Mouse (Mus musculus) midbrain, embryonic 13.5 days (tissue): Measurements from ENCODE around the gene Cmbl. TPM values are rescaled to one million over a fixed set of nuclear protein-coding genes. Genes with fewer than 3 reads are reported as not detected.

Experiments
- ATAC-seq: fragments of 200-750 bp; cut with Nextera tagmentation; 2 replicates; pipeline ENCODE4 v1.8.0; 2017; ENCODE audit warnings: mild to moderate bottlenecking, moderate TSS enrichment, moderate library complexity
- H3K27ac ChIP-seq: fragments of 300-500 bp; sonication (generic); 2 replicates; pipeline ENCODE4 v1.5.1; 2015; ENCODE audit warnings: inconsistent platforms, mild to moderate bottlenecking, moderate library complexity
- H3K27me3 ChIP-seq: fragments of 300-500 bp; sonication (generic); 2 replicates; pipeline ENCODE4 v1.6.1; 2015; ENCODE audit warnings: mild to moderate bottlenecking, inconsistent platforms
- H3K36me3 ChIP-seq: fragments of 300-500 bp; sonication (generic); 2 replicates; pipeline ENCODE4 v1.6.1; 2015; ENCODE audit warnings: mild to moderate bottlenecking, inconsistent platforms
- H3K4me1 ChIP-seq: fragments of 300-500 bp; sonication (generic); replicated peaks from 2 replicates; pipeline ENCODE4 v1.6.1; 2015; ENCODE audit warnings: inconsistent platforms
- H3K4me2 ChIP-seq: fragments of 300-500 bp; sonication (generic); replicated peaks from 2 replicates; pipeline ENCODE4 v1.6.1; 2015; ENCODE audit warnings: moderate library complexity, mild to moderate bottlenecking, inconsistent platforms
- H3K4me3 ChIP-seq: fragments of 300-500 bp; sonication (generic); replicated peaks from 2 replicates; pipeline ENCODE4 v1.5.1; 2015; ENCODE audit warnings: mild to moderate bottlenecking, inconsistent platforms
- H3K9ac ChIP-seq: fragments of 300-500 bp; sonication (generic); replicated peaks from 2 replicates; pipeline ENCODE4 v1.6.1; 2015; ENCODE audit warnings: mild to moderate bottlenecking, inconsistent platforms
- H3K9me3 ChIP-seq: fragments of 300-500 bp; sonication (generic); 2 replicates; pipeline ENCODE4 v1.6.1; 2016; ENCODE audit warnings: mild to moderate bottlenecking, inconsistent platforms
- WGBS: fragments of 180-500 bp; shearing (Covaris S2); methylation state at CpG from one replicate; pipeline ENCODE4 v1.1.7; 2015; 5-methylcytosine and 5-hydroxymethylcytosine counted together
- polyA plus RNA-seq: library from polyadenylated mRNA; unstranded; fragments of >200 nt; fragmentation: Nextera tagmentation; extraction: Ambion mirVana; gene quantifications from 2 replicates; pipeline ENCODE4 v1.2.1, GENCODE M21; 2015

Gene Cmbl
- polyA plus RNA-seq, 1 experiment from 2014 or later, result 4.0 TPM

GRCm38 (mm10) chr15:31587789-31588188 is 22.6 kb downstream of the Cmbl start:
- H3K4me3 ChIP-seq, result no peak overlapping the region
- H3K4me2 ChIP-seq, result no peak overlapping the region
- ATAC-seq, result no peak
- H3K4me1 ChIP-seq, result no peaks in the 10 kb centered on the region
- H3K27me3 ChIP-seq, result no peaks in the 10 kb centered on the region
- no peak overlapping the region for H3K27ac ChIP-seq
- H3K36me3 ChIP-seq, result peaks cover 40% of the 10 kb centered on the region
- WGBS, result 88% methylated on average over 2 of the region's 2 CpGs
- no peak overlapping the region for H3K9ac ChIP-seq
- no peaks in the 10 kb centered on the region for H3K9me3 ChIP-seq

- WGBS, result 75% methylated on average over 8 of the region's 8 CpGs
- Histone ChIP-seq H3K27me3 (no peaks in the 10 kb centered on the region), H3K27ac (no peak overlapping the region), H3K36me3 (peaks cover 53% of the 10 kb centered on the region), H3K9ac (no peak overlapping the region), H3K4me2 (no peak overlapping the region), H3K4me1 (no peaks in the 10 kb centered on the region), H3K4me3 (no peak overlapping the region), H3K9me3 (no peaks in the 10 kb centered on the region)
- no peak for ATAC-seq
These were observed 23.9 kb downstream of the Cmbl start for GRCm38 (mm10) chr15:31588989-31589640.

GRCm38 (mm10) chr15:31590176-31590575 is 25.0 kb downstream of the Cmbl start:
- no peaks in the 10 kb centered on the region for H3K27me3 ChIP-seq
- H3K4me3 ChIP-seq, result no peak overlapping the region
- no peaks in the 10 kb centered on the region for H3K4me1 ChIP-seq
- H3K4me2 ChIP-seq, result no peak overlapping the region
- H3K9ac ChIP-seq, result no peak overlapping the region
- WGBS, result 96% methylated on average over 5 of the region's 5 CpGs
- H3K36me3 ChIP-seq, result peaks cover 64% of the 10 kb centered on the region
- ATAC-seq, result no peak
- H3K9me3 ChIP-seq, result no peaks in the 10 kb centered on the region
- H3K27ac ChIP-seq, result no peak overlapping the region

GRCm38 (mm10) chr15:31592531-31592930 is 27.3 kb downstream of the Cmbl start:
- Histone ChIP-seq H3K4me2 (no peak overlapping the region), H3K9ac (no peak overlapping the region), H3K27ac (no peak overlapping the region), H3K4me1 (no peaks in the 10 kb centered on the region), H3K9me3 (no peaks in the 10 kb centered on the region), H3K36me3 (peaks cover 87% of the 10 kb centered on the region), H3K27me3 (no peaks in the 10 kb centered on the region), H3K4me3 (no peak overlapping the region)
- WGBS, result 92% methylated on average over 8 of the region's 8 CpGs
- no peak for ATAC-seq

- Histone ChIP-seq H3K4me2 (no peak overlapping the region), H3K27me3 (no peaks in the 10 kb centered on the region), H3K4me1 (peaks cover 9% of the 10 kb centered on the region), H3K4me3 (no peak overlapping the region), H3K27ac (no peak overlapping the region), H3K9me3 (no peaks in the 10 kb centered on the region), H3K36me3 (peaks cover 90% of the 10 kb centered on the region), H3K9ac (no peak overlapping the region)
- no peak for ATAC-seq
- 92% methylated on average over 14 of the region's 14 CpGs for WGBS
These were observed 29.1 kb downstream of the Cmbl start for GRCm38 (mm10) chr15:31594260-31594659.

- 95% methylated on average over 7 of the region's 7 CpGs for WGBS
- Histone ChIP-seq H3K9ac (no peak overlapping the region), H3K4me3 (no peak overlapping the region), H3K4me1 (peaks cover 23% of the 10 kb centered on the region), H3K27me3 (no peaks in the 10 kb centered on the region), H3K9me3 (no peaks in the 10 kb centered on the region), H3K36me3 (peaks cover 76% of the 10 kb centered on the region), H3K27ac (no peak overlapping the region), H3K4me2 (no peak overlapping the region)
- ATAC-seq, result no peak
These were observed 30.5 kb downstream of the Cmbl start for GRCm38 (mm10) chr15:31595651-31596050.

GRCm38 (mm10) chr15:31599834-31600233 is 34.6 kb downstream of the Cmbl start:
- ATAC-seq, result no peak
- no peaks in the 10 kb centered on the region for H3K27me3 ChIP-seq
- H3K4me3 ChIP-seq, result peak overlapping the region; percentile 92
- peak overlapping the region; percentile 99 for H3K4me2 ChIP-seq
- no peaks in the 10 kb centered on the region for H3K9me3 ChIP-seq
- no peak overlapping the region for H3K9ac ChIP-seq
- H3K27ac ChIP-seq, result no peak overlapping the region
- H3K4me1 ChIP-seq, result peaks cover 34% of the 10 kb centered on the region
- WGBS, result 82% methylated on average over 4 of the region's 4 CpGs
- peaks cover 34% of the 10 kb centered on the region for H3K36me3 ChIP-seq

GRCm38 (mm10) chr15:31601279-31601645 is 36.1 kb downstream of the Cmbl start:
- peak overlapping the region; percentile 96 for H3K9ac ChIP-seq
- peak overlapping the region; percentile 78 for H3K27ac ChIP-seq
- peak overlapping the region; percentile 92 for H3K4me3 ChIP-seq
- no peaks in the 10 kb centered on the region for H3K9me3 ChIP-seq
- no peaks in the 10 kb centered on the region for H3K27me3 ChIP-seq
- ATAC-seq, result peak; percentile 81
- peaks cover 34% of the 10 kb centered on the region for H3K4me1 ChIP-seq
- H3K36me3 ChIP-seq, result peaks cover 20% of the 10 kb centered on the region
- peak overlapping the region; percentile 99 for H3K4me2 ChIP-seq
- whole genome bisulfite sequencing, result 0% methylated on average over 33 of the region's 33 CpGs

- Histone ChIP-seq H3K36me3 (peaks cover 14% of the 10 kb centered on the region), H3K9ac (peak within 1 kb of the TSS; percentile 96), H3K4me1 (peaks cover 34% of the 10 kb centered on the region), H3K27ac (peak within 1 kb of the TSS; percentile 92), H3K27me3 (no peaks in the 10 kb centered on the region), H3K4me3 (peak within 1 kb of the TSS; percentile 92), H3K4me2 (peak within 1 kb of the TSS; percentile 99), H3K9me3 (no peaks in the 10 kb centered on the region)
- peak; percentile 92 for ATAC-seq
- under 1% methylated on average over 63 of the region's 63 CpGs for WGBS
These were observed 36.6 kb downstream of the Cmbl start, which contains the start of the genes Cct5 and Fam173b for GRCm38 (mm10) chr15:31601646-31602374. Gene Cct5 (minus strand): TSS chr15:31601804. Gene Fam173b (plus strand): TSS chr15:31601852.

GRCm38 (mm10) chr15:31602426-31602825 is 37.2 kb downstream of the Cmbl start:
- Histone ChIP-seq H3K4me1 (peaks cover 35% of the 10 kb centered on the region), H3K9me3 (no peaks in the 10 kb centered on the region), H3K36me3 (peaks cover 8% of the 10 kb centered on the region), H3K9ac (peak overlapping the region; percentile 90), H3K27ac (peak overlapping the region; percentile 92), H3K4me3 (peak overlapping the region; percentile 92), H3K27me3 (no peaks in the 10 kb centered on the region), H3K4me2 (peak overlapping the region; percentile 60)
- ATAC-seq, result peak; percentile 82
- 5% methylated on average over 15 of the region's 15 CpGs for WGBS

GRCm38 (mm10) chr15:31603113-31603512 is 37.9 kb downstream of the Cmbl start:
- H3K4me1 ChIP-seq, result peaks cover 37% of the 10 kb centered on the region
- 0 out of 2 replicates have a peak, but pooled peaks cover 3% of the 10 kb centered on the region for H3K36me3 ChIP-seq
- H3K27me3 ChIP-seq, result no peaks in the 10 kb centered on the region
- H3K27ac ChIP-seq, result peak overlapping the region; percentile 92; the same call in 1 of the 2 replicates
- peak overlapping the region; percentile 60 for H3K4me2 ChIP-seq
- H3K4me3 ChIP-seq, result peak overlapping the region; percentile 92
- peak overlapping the region; percentile 90 for H3K9ac ChIP-seq
- WGBS, result 87% methylated on average over 13 of the region's 13 CpGs
- no peaks in the 10 kb centered on the region for H3K9me3 ChIP-seq
- no peak for ATAC-seq

- ATAC-seq, result no peak
- Histone ChIP-seq H3K4me1 (peaks cover 11% of the 10 kb centered on the region), H3K4me3 (no peak overlapping the region), H3K4me2 (no peak overlapping the region), H3K27ac (no peak overlapping the region), H3K27me3 (no peaks in the 10 kb centered on the region), H3K9me3 (no peaks in the 10 kb centered on the region), H3K9ac (no peak overlapping the region), H3K36me3 (no peaks in the 10 kb centered on the region)
- 77% methylated on average over 6 of the region's 6 CpGs for WGBS
These were observed 41.6 kb downstream of the Cmbl start for GRCm38 (mm10) chr15:31606821-31607220.
